Mouse (Mus musculus): ENCODE measurements around the gene Lgi1. TPM values are rescaled to one million over a fixed set of nuclear protein-coding genes. Genes with fewer than 3 reads are reported as not detected.

The Lgi1 gene
- polyA plus RNA-seq (2015; fragmentation: Nextera tagmentation; extraction: Ambion mirVana), result 9.5 and 11.2 TPM in 2 replicates

DNA sequence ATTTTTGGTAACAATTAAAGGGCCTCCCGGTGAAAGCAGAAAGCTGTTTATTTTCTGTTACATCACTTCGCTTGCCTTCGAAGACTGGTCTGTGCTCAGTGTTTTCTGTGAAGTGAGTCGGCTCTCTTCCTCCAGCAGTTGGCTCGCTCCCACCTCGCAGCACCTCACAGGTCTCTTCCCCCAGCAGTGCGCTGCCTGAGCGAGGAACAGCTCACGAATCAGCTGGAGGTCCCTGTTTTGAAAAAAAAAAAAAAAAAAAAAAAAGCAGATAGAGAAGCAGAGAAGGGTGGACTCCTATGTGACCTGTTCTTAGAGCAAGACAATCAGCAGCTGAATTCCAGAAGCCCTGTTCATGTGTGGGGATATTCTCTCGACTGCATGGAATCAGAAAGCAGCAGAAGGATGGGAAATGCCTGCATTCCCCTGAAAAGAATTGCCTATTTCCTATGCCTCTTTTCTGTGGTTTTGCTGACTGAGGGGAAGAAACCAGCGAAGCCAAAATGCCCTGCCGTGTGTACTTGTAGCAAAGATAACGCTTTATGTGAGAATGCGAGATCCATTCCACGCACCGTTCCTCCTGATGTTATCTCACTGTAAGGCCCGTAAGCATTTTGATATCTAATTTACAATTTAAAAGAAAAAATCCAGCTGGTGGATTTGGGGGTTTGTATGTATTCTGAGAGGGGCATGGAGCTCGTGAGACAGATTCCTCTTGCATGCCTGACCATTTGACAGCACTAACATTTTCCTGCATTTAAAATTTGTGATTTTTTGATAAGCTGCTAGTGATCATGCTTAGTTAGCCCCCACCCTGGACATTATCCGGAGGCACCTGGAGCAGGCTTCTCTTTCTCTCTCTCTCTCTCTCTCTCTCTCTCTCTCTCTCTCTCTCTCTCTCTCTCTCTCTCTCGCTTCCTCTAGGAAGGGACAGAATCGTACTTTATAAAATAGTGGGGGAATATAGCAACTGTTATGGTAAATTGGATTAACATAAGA, at the start of gene Lgi1:
Gene Lgi1, plus strand, starts transcription at position 32 of the 996 bp plus-strand sequence.
- peak within 1 kb of the TSS; percentile 31 for H3K4me3 ChIP-seq
- H3K9me3 ChIP-seq, result no peaks in the 10 kb centered on the region
- peak within 1 kb of the TSS; percentile 82 for H3K27ac ChIP-seq (replicated peaks)

DNA sequence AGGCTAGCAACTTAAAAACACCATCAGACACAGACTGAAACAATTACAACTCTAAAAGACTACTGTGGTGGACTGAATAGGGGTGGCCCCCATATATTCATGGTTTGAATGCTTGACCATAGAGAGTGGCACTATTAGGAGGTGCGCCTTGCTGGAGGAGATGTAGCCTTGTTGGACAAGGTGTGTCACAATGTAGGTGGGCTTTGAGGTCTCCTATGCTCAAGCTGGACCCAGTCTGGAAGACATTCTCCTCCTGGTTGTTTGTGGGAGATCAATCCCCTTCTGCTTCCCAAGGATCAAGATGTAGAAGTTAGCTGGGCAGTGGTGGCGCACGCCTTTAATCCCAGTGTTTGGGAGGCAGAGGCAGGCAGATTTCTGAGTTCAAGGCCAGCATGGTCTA, 46.6 kb upstream of the Lgi1 start:
- ATAC-seq (ENCODE audit: low read depth), result no peak
- Histone ChIP-seq H3K9ac (no peak overlapping the region), H3K27me3 (no peaks in the 10 kb centered on the region)

More for the DNA sequence above, at the start of gene Lgi1:
- Histone ChIP-seq H3K4me1 (replicated peaks) (peaks cover 24% of the 10 kb centered on the region), H3K27me3 (peaks cover 3% of the 10 kb centered on the region; the same call in 1 of the 2 replicates), H3K36me3 (no peaks in the 10 kb centered on the region), H3K4me2 (peak within 1 kb of the TSS; percentile 54), H3K9ac (peak within 1 kb of the TSS; percentile 55)
- ATAC-seq (ENCODE audit: low read depth), result peak; percentile 82
- 30% methylated on average over 21 of the region's 21 CpGs for WGBS

DNA sequence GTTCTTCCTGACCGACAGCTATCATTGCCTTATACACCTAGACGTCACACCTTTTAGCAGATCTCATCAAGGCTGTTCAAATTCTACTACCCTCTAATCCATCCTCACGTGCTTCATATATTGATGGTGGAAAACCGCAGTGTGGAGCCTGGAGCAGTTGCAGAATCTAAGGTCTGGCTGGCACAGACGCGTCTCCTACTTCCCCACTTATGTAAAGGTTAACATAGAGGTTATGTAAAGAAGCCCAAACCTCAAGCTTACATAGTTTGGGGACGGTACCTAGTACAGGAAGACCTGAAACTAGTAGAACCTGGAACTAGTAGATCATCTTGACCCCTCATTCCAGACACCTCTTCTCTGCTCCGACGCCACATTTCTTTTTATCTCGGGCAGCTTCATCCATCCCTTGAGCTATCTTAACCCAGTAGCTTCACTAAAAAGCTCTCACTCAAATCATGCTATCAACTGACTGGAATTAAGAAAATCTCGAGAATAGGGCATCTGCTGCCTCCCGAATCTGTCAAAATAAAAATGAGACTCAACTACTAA, 40.9 kb upstream of the Lgi1 start:
- Histone ChIP-seq H3K4me1 (replicated peaks) (peaks cover 18% of the 10 kb centered on the region), H3K4me3 (peak overlapping the region; percentile 52), H3K4me2 (peak overlapping the region; percentile 81), H3K36me3 (peaks cover 10% of the 10 kb centered on the region), H3K27me3 (no peaks in the 10 kb centered on the region), H3K9ac (peak overlapping the region; percentile 80), H3K9me3 (no peaks in the 10 kb centered on the region), H3K27ac (replicated peaks) (peak overlapping the region; percentile 97)
- WGBS, result 11% methylated on average over 12 of the region's 12 CpGs
- ATAC-seq (ENCODE audit: low read depth), result peak; percentile 17; the same call in 1 of the 2 replicates

More for the DNA sequence above, 46.6 kb upstream of the Lgi1 start:
- Histone ChIP-seq H3K27ac (replicated peaks) (no peak overlapping the region), H3K36me3 (peaks cover 33% of the 10 kb centered on the region), H3K4me3 (no peak overlapping the region), H3K9me3 (no peaks in the 10 kb centered on the region), H3K4me1 (replicated peaks) (peaks cover 6% of the 10 kb centered on the region), H3K4me2 (no peak overlapping the region)
- WGBS, result 95% methylated on average over 3 of the region's 3 CpGs

DNA sequence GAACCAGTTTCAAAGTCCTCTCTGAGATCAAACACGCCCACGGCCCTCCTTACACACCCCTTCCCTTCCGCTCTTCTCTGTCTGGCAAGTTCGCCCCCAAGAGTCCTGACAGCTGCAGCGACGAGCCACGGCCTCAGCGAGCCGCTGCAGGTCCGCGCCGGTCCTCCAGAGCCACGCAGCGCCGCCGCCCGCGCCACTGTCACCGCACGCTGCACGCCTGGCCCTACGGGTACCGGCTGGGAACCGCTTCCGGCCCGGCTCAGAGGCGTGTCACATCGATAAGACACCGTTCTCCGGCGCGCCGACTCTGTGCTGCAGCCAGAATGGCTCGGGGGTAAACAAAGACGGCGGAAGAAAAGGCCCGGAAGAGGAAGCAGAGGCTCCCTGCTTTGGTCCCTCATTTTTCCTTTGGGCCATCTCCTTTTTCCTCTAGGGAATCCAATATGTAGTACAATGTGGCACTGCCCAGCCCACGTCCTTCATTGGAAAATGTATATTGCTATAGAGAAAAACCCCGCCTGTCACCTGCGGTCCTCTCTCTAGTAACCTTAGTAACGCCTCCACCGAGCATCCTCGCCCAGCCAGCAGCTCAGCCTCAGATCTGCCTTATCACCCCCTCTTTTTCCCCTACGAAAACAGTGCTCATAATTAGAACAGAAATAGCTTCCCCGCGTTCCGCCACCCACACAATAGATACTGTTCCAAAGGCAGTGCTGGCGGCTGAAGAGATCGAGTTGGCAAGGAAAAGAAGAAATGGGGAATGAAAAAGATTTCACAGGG, 40.2 kb upstream of the Lgi1 start, which contains the start of gene Fra10ac1:
Gene Fra10ac1, minus strand, starts transcription at position 252 of the 780 bp plus-strand sequence.
- under 1% methylated on average over 49 of the region's 49 CpGs for WGBS
- peak within 1 kb of the TSS; percentile 81 for H3K4me2 ChIP-seq
- peak; percentile 99 for ATAC-seq (ENCODE audit: low read depth)

GRCm38 (mm10) chr19:38224685-38225060, 39.7 kb upstream of the Lgi1 start:
- Histone ChIP-seq H3K36me3 (peaks cover 1% of the 10 kb centered on the region; the same call in 1 of the 2 replicates), H3K27ac (replicated peaks) (peak overlapping the region; percentile 97), H3K4me2 (peak overlapping the region; percentile 81), H3K4me1 (replicated peaks) (peaks cover 18% of the 10 kb centered on the region), H3K9me3 (no peaks in the 10 kb centered on the region; the same call in 1 of the 2 replicates), H3K27me3 (no peaks in the 10 kb centered on the region), H3K4me3 (peak overlapping the region; percentile 52), H3K9ac (peak overlapping the region; percentile 80)
- ATAC-seq (ENCODE audit: low read depth), result peak; percentile 63
- 9% methylated on average over 9 of the region's 9 CpGs for WGBS

More for the DNA sequence above, 40.2 kb upstream of the Lgi1 start, which contains the start of gene Fra10ac1:
- peak within 1 kb of the TSS; percentile 80 for H3K9ac ChIP-seq
- peak within 1 kb of the TSS; percentile 97 for H3K27ac ChIP-seq (replicated peaks)
- H3K9me3 ChIP-seq, result no peaks in the 10 kb centered on the region
- H3K4me3 ChIP-seq, result peak within 1 kb of the TSS; percentile 52
- H3K4me1 ChIP-seq (replicated peaks), result peaks cover 18% of the 10 kb centered on the region
- H3K27me3 ChIP-seq, result no peaks in the 10 kb centered on the region
- H3K36me3 ChIP-seq, result peaks cover 5% of the 10 kb centered on the region; the same call in 1 of the 2 replicates

- H3K27ac ChIP-seq (replicated peaks), result no peak overlapping the region
- no peaks in the 10 kb centered on the region for H3K27me3 ChIP-seq
- no peaks in the 10 kb centered on the region; the same call in 1 of the 2 replicates for H3K9me3 ChIP-seq
- 60% methylated on average over 2 of the region's 2 CpGs for WGBS
- H3K9ac ChIP-seq, result no peak overlapping the region
- H3K36me3 ChIP-seq, result no peaks in the 10 kb centered on the region
- H3K4me1 ChIP-seq (replicated peaks), result 0 out of 2 replicates have a peak, but pooled peaks cover 4% of the 10 kb centered on the region
- H3K4me2 ChIP-seq, result no peak overlapping the region
- no peak for ATAC-seq (ENCODE audit: low read depth)
- no peak overlapping the region for H3K4me3 ChIP-seq
These were observed 35.6 kb upstream of the Lgi1 start for GRCm38 (mm10) chr19:38228699-38229098.

- no peak; the same call in 1 of the 2 replicates for ATAC-seq (ENCODE audit: low read depth)
- Histone ChIP-seq H3K4me1 (replicated peaks) (no peaks in the 10 kb centered on the region), H3K9ac (no peak overlapping the region), H3K27me3 (no peaks in the 10 kb centered on the region), H3K9me3 (no peaks in the 10 kb centered on the region; the same call in 1 of the 2 replicates), H3K4me3 (no peak overlapping the region), H3K27ac (replicated peaks) (no peak overlapping the region), H3K4me2 (no peak overlapping the region), H3K36me3 (no peaks in the 10 kb centered on the region)
- 21% methylated on average over 8 of the region's 8 CpGs for WGBS
These were observed 32.2 kb upstream of the Lgi1 start for GRCm38 (mm10) chr19:38232087-38232486.

DNA sequence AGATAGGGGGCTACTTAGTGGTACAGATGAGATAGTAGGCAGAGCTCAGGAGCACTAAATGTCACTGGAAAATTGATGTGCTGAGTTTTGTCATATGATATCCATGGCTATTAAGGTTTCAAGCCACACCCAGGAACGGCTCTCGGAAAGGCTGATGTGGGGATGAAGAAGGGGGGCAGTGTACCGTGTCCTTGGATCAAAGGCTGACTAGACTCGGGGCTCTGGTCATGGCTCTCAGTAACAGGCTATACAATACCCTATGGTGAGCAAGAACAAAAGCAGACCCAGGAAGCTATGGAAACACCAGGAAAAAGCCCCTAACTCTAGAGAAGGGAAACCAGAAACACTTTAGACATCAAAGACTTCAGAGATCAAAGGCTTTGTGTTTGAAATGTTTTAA, 31.8 kb upstream of the Lgi1 start:
- H3K36me3 ChIP-seq, result no peaks in the 10 kb centered on the region
- 3% methylated on average over 4 of the region's 4 CpGs for WGBS
- no peaks in the 10 kb centered on the region for H3K4me1 ChIP-seq (replicated peaks)
- H3K9me3 ChIP-seq, result no peaks in the 10 kb centered on the region; the same call in 1 of the 2 replicates
- no peaks in the 10 kb centered on the region for H3K27me3 ChIP-seq
- H3K4me3 ChIP-seq, result no peak overlapping the region
- no peak overlapping the region for H3K9ac ChIP-seq
- ATAC-seq (ENCODE audit: low read depth), result no peak
- H3K4me2 ChIP-seq, result no peak overlapping the region
- no peak overlapping the region for H3K27ac ChIP-seq (replicated peaks)

DNA sequence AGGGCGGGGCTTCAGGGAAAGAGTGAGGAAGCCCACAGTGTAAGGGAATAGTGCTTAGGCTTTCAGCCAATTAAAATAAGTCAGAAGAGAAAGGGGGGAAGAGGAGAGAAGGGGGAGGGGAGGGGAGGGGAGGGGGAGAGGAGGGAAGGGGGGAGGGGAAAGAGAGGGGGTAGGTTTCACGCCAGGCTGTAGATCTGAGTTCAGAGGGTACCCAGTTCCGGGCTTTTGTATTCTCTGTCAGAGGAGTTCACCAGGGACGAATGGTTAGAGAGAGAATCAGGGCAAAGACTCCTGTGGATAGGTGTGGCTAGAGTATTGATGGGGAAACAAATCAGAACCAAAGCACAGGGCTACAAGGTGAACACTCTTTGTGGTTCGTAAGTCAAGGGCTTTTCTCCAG, 27.8 kb upstream of the Lgi1 start:
- no peak overlapping the region for H3K27ac ChIP-seq (replicated peaks)
- ATAC-seq (ENCODE audit: low read depth), result no peak
- H3K36me3 ChIP-seq, result no peaks in the 10 kb centered on the region
- H3K9ac ChIP-seq, result no peak overlapping the region
- no peak overlapping the region for H3K4me2 ChIP-seq
- H3K4me3 ChIP-seq, result no peak overlapping the region
- WGBS, result 70% methylated on average over 5 of the region's 5 CpGs
- no peaks in the 10 kb centered on the region for H3K27me3 ChIP-seq
- H3K9me3 ChIP-seq, result no peaks in the 10 kb centered on the region
- H3K4me1 ChIP-seq (replicated peaks), result peaks cover 28% of the 10 kb centered on the region

DNA sequence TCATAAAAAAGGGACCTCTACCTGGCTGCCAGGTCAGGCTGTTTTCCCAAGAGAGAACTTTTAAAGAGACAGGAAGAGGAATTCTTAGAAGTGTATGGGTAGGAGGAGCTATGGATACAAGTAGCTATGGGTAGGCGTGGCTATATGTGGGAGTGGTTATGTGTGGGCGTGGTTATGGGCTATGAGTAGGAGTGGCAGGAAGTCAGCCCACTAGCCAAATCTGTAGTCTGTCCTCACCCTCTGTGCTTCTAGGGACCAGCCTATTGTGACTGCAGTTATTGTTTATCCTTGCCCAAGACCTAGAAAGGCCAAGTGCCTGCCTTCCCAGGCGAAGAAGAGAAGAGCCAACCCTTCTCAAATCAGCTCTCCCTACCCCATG, 26.5 kb upstream of the Lgi1 start:
- ATAC-seq (ENCODE audit: low read depth), result peak; percentile 67
- Histone ChIP-seq H3K27me3 (no peaks in the 10 kb centered on the region), H3K9me3 (no peaks in the 10 kb centered on the region), H3K9ac (no peak overlapping the region), H3K27ac (replicated peaks) (peak overlapping the region; percentile 79), H3K4me1 (replicated peaks) (peaks cover 28% of the 10 kb centered on the region), H3K4me3 (no peak overlapping the region), H3K4me2 (no peak overlapping the region), H3K36me3 (no peaks in the 10 kb centered on the region)
- WGBS, result 54% methylated on average over 3 of the region's 3 CpGs

- Histone ChIP-seq H3K27me3 (no peaks in the 10 kb centered on the region), H3K36me3 (no peaks in the 10 kb centered on the region), H3K27ac (replicated peaks) (peak overlapping the region; percentile 79), H3K4me3 (no peak overlapping the region), H3K9me3 (no peaks in the 10 kb centered on the region), H3K9ac (no peak overlapping the region), H3K4me2 (no peak overlapping the region), H3K4me1 (replicated peaks) (peaks cover 28% of the 10 kb centered on the region)
- peak; percentile 78 for ATAC-seq (ENCODE audit: low read depth)
- 46% methylated on average over 12 of the region's 12 CpGs for WGBS
These were observed 26.0 kb upstream of the Lgi1 start for GRCm38 (mm10) chr19:38238213-38238951.

Measured in neural tube, embryonic 13.5 days (tissue).